Mouse (Mus musculus) C2C12 (cell line): Measurements from ENCODE around the gene 4933406M09Rik.

Experiments
- MAX ChIP-seq: IDR thresholded peaks from one replicate; pipeline ENCODE4 v1.6.1; 2011; ENCODE audit warnings: mild to moderate bottlenecking, control low read depth
- USF1 ChIP-seq: IDR thresholded peaks from one replicate; pipeline ENCODE4 v1.6.1; 2011; ENCODE audit warnings: low read depth, mild to moderate bottlenecking, control low read depth, moderate library complexity

DNA sequence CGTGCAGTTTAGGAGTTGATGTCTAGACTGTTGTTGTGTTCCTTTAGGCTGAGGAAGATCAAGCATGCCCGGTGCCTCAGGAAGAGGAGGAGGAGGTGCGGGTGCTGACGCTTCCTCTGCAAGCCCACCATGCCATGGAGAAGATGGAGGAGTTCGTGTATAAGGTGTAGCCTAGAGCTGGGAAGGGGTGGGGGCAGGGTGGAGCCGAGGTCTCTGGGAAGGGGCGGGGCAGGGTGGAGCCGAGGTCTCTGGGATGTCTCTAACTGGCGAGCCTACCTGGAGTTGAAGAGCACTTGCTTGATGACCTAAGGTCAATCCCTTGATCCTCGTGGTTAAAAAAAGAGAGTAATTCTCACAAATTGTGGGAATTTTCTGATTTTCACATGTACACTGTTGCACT is 38.2 kb downstream of the 4933406M09Rik start:
- no peak for TF ChIP-seq MAX
- no peak for TF ChIP-seq USF1
